Mouse (Mus musculus) ovary, adult 2 months (tissue): ENCODE results near the gene D930007J09Rik. TPM values are rescaled to one million over a fixed set of nuclear protein-coding genes. Genes with fewer than 3 reads are reported as not detected.

Experiments used
- polyA plus RNA-seq: library from polyadenylated mRNA; depleted of rRNA; stranded (reverse); fragments of >200 nt; gene quantifications from 2 replicates; pipeline ENCODE4 v1.2.3, GENCODE M21; 2012; rRNA removed

D930007J09Rik gene
- 1.8 TPM in 1 of 2 replicates, not detected in the other for polyA plus RNA-seq

DNA sequence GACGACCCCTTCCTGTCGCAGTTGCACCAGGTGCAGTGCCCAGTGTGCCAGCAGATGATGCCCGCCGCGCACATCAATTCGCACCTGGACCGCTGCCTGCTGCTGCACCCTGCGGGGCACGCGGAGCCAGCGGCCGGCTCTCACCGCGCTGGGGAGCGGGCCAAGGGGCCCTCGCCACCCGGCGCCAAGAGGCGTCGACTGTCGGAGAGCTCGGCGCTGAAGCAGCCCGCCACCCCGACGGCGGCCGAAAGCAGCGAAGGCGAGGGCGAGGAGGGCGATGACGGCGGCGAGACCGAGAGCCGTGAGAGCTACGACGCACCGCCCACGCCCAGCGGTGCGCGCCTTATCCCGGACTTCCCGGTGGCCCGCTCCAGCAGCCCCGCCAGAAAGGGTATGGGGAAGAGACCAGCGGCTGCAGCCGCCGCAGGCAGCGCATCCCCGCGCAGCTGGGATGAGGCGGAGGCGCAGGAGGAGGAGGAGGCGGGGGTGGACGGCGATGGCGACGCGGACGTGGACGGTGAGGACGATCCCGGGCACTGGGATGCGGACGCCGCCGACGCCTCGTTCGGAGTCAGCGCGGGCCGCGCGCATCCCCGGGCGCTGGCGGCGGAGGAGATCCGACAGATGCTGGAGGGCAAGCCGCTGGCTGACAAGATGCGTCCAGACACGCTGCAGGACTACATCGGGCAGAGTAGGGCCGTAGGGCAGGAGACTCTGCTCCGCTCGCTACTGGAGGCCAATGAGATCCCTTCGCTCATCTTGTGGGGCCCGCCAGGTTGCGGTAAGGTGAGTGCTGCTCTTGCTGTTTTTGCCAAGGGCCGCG lies at the start of gene D930007J09Rik:
TSS of gene D930007J09Rik (minus strand) at position 591 of the 823 bp plus-strand sequence.

GRCm38 (mm10) chr13:32850668-32851404 lies 48.2 kb upstream of the D930007J09Rik start, which contains the start of gene Serpinb1a:
Gene Serpinb1a, minus strand, starts transcription at chr13:32851185.

GRCm38 (mm10) chr13:32801693-32802221 lies 892 bp downstream of the D930007J09Rik start, which contains the start of gene Wrnip1:
Gene Wrnip1, plus strand, starts transcription at chr13:32802038.

GRCm38 (mm10) chr13:32783816-32784215 lies 18.8 kb downstream of the D930007J09Rik start, which contains the start of gene Mylk4:
Gene Mylk4, minus strand, starts transcription at chr13:32783954.

Other genes with a start within 250 kb of the D930007J09Rik start
- gene Mylk4, start 18.9 kb downstream of the D930007J09Rik start, polyA plus RNA-seq = 0.14 and 0.20 TPM in 2 replicates
- 67.3 and 81.6 TPM in 2 replicates for gene Wrnip1, start 811 bp downstream of the D930007J09Rik start, polyA plus RNA-seq
- gene Serpinb1a, start 48.3 kb upstream of the D930007J09Rik start, polyA plus RNA-seq = 4.9 and 7.5 TPM in 2 replicates
- gene Serpinb1c, start 95.4 kb upstream of the D930007J09Rik start, polyA plus RNA-seq = not detected in 2 replicates
- gene Serpinb6b, start 162.4 kb upstream of the D930007J09Rik start, polyA plus RNA-seq = 10.3 and 11.8 TPM in 2 replicates
- 4.8 and 6.4 TPM in 2 replicates for gene Serpinb9, start 200.4 kb upstream of the D930007J09Rik start, polyA plus RNA-seq
- 0.31 and 0.55 TPM in 2 replicates for gene Serpinb9b, start 224.6 kb upstream of the D930007J09Rik start, polyA plus RNA-seq